Mouse (Mus musculus) ZHBTc4 (cell line): ENCODE measurements around the gene Ppfia4.

Source experiments
- DNase-seq: peaks from one replicate; pipeline ENCODE4 v3.0.0-alpha.2; 2011; ENCODE audit warnings: low read depth, low spot score

Gene Ppfia4

GRCm38 (mm10) chr1:134339162-134339561 is 6.4 kb upstream of the Ppfia4 start:
- no peak for DNase-seq

GRCm38 (mm10) chr1:134336958-134337710 is 4.4 kb upstream of the Ppfia4 start:
- DNase-seq = no peak

GRCm38 (mm10) chr1:134335924-134336810 is 3.4 kb upstream of the Ppfia4 start:
- DNase-seq = peak; percentile 69

- no peak for DNase-seq
Observed at GRCm38 (mm10) chr1:134335211-134335923, 2.6 kb upstream of the Ppfia4 start.

DNA sequence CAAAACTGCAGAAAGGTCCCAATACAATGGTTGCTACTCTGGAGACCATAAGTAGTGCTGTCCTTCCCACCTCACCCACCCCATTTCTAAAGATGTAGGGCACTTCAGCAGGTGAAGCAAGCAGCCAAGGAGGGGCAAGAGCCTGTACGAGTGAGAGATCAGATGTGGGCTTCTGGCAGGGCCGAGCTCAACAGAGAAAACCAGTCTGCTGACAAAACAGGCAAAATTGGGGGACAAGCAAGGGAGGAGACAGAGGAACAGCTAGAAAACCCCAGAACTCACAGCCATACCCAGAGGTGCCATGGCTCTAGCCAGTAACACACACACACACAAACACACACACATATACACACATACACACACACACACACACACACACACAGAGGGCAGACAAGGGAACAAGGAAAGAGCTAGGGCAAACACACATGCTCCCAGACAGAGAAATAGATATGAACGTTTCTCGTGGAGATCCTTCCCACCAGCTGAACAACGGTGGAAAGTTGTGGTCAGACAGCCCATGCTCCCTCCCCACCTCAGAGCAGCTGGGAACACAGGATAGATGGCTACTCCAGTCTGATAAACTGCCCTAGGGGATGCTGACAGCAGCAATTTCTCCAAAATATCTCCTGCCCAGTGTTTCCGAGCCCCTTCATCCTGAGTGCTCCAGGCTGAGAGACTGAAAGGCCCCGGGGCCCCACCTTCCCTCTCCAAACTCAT is 1.5 kb upstream of the Ppfia4 start:
- no peak for DNase-seq

GRCm38 (mm10) chr1:134333371-134334110 is 813 bp upstream of the Ppfia4 start:
- DNase-seq = no peak

DNA sequence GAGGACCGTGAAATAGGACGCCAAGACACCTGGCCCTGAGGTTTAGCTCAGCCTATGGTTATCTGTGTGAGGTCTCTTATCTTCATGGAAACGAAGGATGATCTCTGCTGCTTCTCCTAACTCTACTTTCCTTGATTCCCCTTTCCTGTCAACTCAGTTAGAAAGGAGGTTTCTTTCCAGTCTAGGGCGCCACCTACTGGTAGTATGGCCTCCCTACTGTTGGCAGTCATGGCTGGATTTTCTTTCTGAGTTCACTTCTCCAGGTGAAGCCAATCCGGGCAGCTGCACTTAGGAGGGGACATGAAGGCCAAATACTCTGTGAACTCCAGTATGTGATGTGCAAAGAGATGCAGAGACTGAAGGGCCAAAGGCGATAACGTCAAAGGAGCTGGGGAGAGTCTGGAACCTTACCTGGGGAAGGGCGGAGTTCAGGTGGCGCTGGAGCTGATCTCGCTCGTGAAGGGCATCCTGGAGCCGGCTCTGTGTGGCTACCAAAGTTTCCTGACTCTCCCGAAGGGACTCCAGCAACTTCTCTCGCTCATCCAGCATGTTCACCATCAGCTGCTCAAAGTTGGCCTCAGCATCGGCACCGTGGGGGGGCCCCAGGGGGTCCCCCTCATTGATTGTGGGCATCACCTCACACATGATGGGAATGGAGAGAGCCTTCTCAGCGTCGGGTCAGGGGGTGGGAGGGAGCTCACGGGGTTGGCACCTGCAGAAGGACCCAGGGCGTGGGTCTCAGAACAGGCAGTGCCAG is 671 bp downstream of the Ppfia4 start:
- peak; percentile 82 for DNase-seq

- peak; percentile 73 for DNase-seq
Observed at GRCm38 (mm10) chr1:134326841-134327346, 5.8 kb downstream of the Ppfia4 start.

- no peak for DNase-seq
Observed at GRCm38 (mm10) chr1:134322591-134322990, 10.1 kb downstream of the Ppfia4 start.

DNA sequence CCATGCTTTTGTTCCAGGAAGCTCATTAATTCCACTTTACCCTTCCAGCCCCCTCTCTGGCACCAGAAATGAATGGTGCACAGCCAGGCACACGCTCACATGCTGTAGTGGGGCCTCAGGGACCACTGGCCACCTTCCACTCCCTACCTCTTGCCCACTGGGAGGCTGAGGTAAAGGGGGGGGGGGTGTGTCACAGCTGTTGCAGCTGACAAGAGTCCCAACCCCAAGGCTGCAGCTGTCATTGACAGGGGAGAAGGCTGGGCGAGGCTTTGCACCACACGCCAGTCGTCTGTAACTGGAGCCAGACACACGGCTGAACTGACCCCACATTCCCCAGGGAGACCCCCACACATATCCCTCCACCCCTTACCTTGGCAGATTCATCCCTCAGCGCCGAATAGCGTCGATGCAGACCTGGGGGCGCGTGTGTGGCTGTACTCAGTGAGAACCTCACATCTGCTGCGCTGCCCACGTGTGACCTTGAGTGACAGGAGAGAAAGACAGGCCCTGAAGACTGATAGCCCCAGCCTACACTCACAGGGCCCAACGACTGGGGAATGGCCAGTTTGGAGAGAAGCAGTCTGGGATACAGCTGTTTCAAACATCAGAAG is 11.9 kb downstream of the Ppfia4 start:
- DNase-seq = no peak

DNA sequence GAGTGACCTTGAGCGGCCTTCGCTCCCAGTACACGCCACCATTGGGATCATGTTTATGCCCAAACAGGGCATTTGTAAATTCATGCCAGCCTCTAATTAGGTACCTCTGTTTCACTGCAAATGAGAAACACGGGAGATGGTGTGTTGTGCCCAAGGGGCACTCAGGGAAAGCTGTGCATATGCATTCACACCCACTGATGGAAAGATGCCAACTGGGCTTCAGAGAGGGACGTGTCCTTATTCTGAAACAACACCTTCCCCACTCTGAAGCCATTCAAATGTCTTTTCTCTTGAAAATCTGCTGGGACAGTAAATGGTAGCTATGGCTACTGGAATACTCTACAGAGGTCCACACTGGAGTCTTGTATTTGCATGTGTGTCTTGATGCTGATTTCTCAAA is 14.5 kb downstream of the Ppfia4 start:
- no peak for DNase-seq

DNA sequence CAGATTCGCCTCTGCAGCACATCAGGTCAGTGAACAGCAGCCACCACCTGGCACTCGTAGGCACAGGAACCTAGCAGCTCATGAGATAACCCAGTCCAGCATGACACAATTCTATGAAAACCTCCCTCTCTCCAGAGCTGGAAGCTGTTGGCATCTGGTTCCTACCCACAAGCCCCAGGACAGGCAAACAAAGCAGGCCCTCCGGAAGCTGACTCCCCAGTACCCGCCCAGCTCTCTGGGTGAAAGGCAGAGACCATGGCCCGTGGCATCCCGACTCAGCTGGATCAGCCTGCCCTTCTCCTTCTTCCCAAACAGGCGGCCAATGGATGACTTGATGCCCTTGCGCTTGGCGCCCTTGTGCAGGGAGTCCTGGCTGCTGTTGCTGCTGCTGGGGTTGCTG is 16.4 kb downstream of the Ppfia4 start:
- DNase-seq = no peak

GRCm38 (mm10) chr1:134315181-134315580 is 17.5 kb downstream of the Ppfia4 start:
- no peak for DNase-seq

DNA sequence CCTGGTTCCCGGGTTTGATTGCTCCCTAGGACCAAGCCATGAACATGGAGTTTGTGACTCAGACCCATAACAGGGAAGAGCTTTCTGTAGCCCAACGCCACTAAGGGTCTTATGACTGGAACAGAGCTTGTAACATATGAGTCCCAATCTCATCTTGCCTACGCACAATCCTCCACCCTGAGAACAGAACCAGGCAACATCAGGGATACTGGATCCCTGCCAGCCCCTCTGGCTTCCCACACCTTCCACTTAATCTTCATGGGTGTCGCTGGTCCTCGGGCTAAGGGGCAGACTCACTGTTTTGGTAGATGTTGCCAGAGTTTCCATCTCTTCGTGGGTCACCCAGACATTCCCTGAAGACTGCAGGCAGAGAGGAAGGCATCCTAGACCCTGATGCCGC is 21.0 kb downstream of the Ppfia4 start:
- DNase-seq = no peak

GRCm38 (mm10) chr1:134310729-134311128 is 22.0 kb downstream of the Ppfia4 start:
- DNase-seq = no peak

DNA sequence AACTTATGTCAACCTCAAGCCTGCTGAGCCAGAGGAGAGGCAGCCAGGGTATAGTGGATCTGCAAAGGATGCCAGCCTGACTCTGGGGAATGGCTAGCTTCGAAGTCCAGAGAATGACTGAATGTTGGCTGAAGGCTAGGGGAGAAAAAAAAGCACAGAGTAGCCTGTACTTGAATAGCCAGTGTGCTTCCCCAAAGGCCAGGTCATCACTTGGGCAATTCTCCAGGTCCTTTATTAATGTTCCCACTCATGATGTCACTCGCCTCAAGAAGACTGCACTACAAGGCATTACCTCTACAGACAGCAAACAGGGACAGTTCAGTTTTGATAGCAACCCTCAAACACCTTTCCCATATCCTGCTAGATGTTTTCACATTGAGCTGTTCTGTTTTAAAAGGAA is 22.4 kb downstream of the Ppfia4 start:
- no peak for DNase-seq

DNA sequence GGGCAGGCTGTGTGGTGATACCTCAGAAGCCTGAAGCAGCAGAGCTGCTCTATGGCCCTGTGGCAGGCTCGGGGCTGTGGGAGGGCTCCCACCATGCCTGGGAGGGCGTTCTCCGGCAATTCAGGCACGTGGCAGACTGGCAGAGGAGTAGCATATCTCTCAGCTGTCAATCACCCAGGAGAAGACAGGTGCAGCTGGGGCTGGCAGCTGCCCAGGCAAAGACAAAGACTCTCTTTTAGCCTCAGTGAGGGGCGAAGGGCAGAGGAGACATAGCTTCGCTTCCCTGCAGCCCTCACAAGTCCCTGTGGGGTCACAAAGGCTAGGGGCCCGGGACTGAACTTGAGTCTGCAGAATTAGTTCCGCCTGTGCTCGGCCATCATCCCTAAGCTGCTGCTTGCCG is 25.3 kb downstream of the Ppfia4 start:
- no peak for DNase-seq

GRCm38 (mm10) chr1:134304940-134305339 is 27.8 kb downstream of the Ppfia4 start:
- no peak for DNase-seq

DNA sequence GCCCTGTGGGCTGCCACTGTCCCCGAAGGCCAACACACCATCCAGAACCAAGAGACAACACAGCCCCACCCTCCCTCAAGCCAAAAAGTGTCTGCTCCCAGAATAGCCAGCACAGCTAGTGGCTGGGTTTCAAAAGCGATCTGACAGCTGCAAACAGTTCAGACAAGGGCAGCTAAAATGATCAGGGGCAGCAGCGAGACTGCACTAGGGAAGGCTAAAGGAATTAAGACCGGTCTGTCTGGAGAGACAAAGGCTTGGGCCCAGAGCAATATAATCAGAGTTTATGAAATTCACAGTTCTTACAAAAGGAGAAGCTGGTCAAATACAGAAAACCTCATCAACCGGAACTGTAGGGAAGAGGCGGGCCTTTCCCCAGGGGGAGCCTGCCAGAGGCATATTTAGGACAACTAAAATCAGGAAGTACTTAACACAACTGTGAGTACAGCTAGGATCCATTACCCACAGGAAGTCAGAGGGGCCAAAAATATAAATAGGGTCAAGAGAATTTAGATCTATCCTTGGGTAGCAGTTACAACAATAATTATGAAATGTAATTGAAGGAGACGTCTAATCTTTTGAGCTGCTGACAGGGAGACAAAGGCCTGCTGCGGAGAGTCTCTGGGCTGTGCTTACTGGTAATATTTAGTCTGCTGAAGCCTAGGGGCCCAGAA is 30.0 kb downstream of the Ppfia4 start:
- no peak for DNase-seq
